Mouse (Mus musculus) Patski (cell line): ENCODE measurements around the gene Cd2. TPM values are rescaled to one million over a fixed set of nuclear protein-coding genes. Genes with fewer than 3 reads are reported as not detected.

Experiments
- ATAC-seq: fragments of 100-300 bp; one replicate; pipeline ENCODE4 v1.8.0; 2021
- CTCF ChIA-PET: fragments of 350-600 bp; sonication (Branson Sonifier 250); formaldehyde crosslinking; loops from one replicate; lab custom pipeline; 2022; ENCODE audit warnings: inconsistent platforms; lab: Charles Lee
- POLR2A ChIA-PET: fragments of 350-600 bp; sonication (Branson Sonifier 250); formaldehyde crosslinking; loops from one replicate; lab custom pipeline; 2022; ENCODE audit warnings: antibody characterized with exemption, inconsistent platforms; lab: Charles Lee
- DNase-seq: peaks from one replicate; pipeline ENCODE4 v3.0.0-alpha.2; 2011; ENCODE audit warnings: low read depth, low spot score
- H3K27me3 ChIP-seq: fragments of 371-371 bp; one replicate; pipeline ENCODE4 v1.5.1; 2021
- CTCF ChIP-seq: fragments of 100-300 bp; IDR thresholded peaks from one replicate; pipeline ENCODE4 v1.5.1; 2021
- in situ Hi-C: fragments of 300-500 bp; cut with MboI; formaldehyde crosslinking; loops from 3 replicates; pipeline ENCODE4 v1.11.1; 2018; ENCODE audit warnings: low pct_unique_long_range_greater_than_20kb, mixed read lengths
- polyA plus RNA-seq: library from polyadenylated mRNA; unstranded; gene quantifications from one replicate; pipeline ENCODE4 v1.2.3, GENCODE M21; 2021

The Cd2 gene
- polyA plus RNA-seq, 1 experiment from 2014 or later, result not detected

- ChIA-PET POLR2A (no interaction called here), CTCF (interaction anchor here (1.2 to 1.7 kb wide), 4 partner anchors 8 to 32 kb away, joined by 4 read pairs; no protein-coding TSS in a partner anchor)
- no peak for TF ChIP-seq CTCF
- ATAC-seq (no peak), DNase-seq (no peak)
- H3K27me3 ChIP-seq, result no peaks in the 10 kb centered on the region
- in situ Hi-C loops, result no loop called here
Measured at GRCm38 (mm10) chr3:101235321-101235720, 52.4 kb downstream of the Cd2 start.

- ATAC-seq (no peak), DNase-seq (no peak)
- ChIA-PET POLR2A (no interaction called here), CTCF (interaction anchor here (0.7 to 1.7 kb wide), 4 partner anchors 14 to 108 kb away, joined by 3 to 6 read pairs (median 3); no protein-coding TSS in a partner anchor)
- no peaks in the 10 kb centered on the region for H3K27me3 ChIP-seq
- in situ Hi-C loops, result no loop called here
- TF ChIP-seq CTCF, result no peak
Measured at GRCm38 (mm10) chr3:101233424-101233823, 54.3 kb downstream of the Cd2 start.

GRCm38 (mm10) chr3:101232570-101232969, 55.2 kb downstream of the Cd2 start:
- in situ Hi-C loops, result no loop called here
- CTCF ChIA-PET, result interaction anchor here (1.1 to 1.2 kb wide), 2 partner anchors 19 to 62 kb away, joined by 3 to 4 read pairs; no protein-coding TSS in a partner anchor
- POLR2A ChIA-PET, result no interaction called here
- H3K27me3 ChIP-seq, result no peaks in the 10 kb centered on the region
- TF ChIP-seq CTCF, result no peak
- ATAC-seq (no peak), DNase-seq (no peak)

- no peak for DNase-seq
- ChIA-PET CTCF (no interaction called here), POLR2A (no interaction called here)
- H3K27me3 ChIP-seq, result no peaks in the 10 kb centered on the region
- no peak for TF ChIP-seq CTCF
- in situ Hi-C loops, result no loop called here
- no peak for ATAC-seq
Measured at GRCm38 (mm10) chr3:101230201-101230600, 57.5 kb downstream of the Cd2 start.

GRCm38 (mm10) chr3:101229551-101229930, 58.2 kb downstream of the Cd2 start:
- ChIA-PET CTCF (no interaction called here), POLR2A (interaction anchor here (0.6 kb wide), 1 partner anchor 17 kb away, joined by 3 read pairs; no protein-coding TSS in a partner anchor)
- ATAC-seq, result no peak
- H3K27me3 ChIP-seq, result no peaks in the 10 kb centered on the region
- TF ChIP-seq CTCF, result no peak
- in situ Hi-C loops, result no loop called here
- no peak for DNase-seq

DNA sequence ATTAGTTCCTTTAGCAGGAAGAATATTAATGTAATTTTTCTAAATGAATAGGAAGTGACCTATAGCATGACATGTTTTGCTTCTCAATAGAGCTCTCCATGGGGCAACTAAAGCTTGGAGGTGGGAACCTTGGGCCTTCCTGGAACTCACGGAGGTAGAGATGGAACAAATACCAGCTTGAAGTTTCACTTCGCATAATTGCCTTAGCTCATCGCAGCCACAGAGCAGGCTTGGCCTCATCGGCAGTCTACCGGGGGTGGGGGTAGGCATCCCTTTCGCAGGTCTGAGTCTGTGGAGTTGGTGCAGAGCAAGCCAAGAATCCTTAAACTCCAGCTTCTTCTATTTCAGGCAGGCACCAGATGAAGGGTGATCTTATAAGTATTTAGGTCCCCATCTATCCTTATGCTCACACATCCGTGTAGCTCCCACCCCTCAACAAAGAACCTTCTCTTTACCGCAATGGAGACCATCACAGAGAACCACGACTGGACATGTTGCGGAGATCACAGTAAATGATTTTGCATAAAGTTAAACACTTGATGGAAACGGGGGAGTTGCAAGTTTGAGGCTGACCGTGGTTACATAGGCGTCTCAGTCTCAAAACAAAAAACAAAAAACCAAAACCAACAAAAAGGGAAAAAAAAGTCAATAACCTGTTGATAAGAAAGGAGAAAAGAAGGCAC, 58.7 kb downstream of the Cd2 start:
- H3K27me3 ChIP-seq, result no peaks in the 10 kb centered on the region
- ATAC-seq (no peak), DNase-seq (no peak)
- POLR2A ChIA-PET, result interaction anchor here (0.6 kb wide), 1 partner anchor 16 kb away, joined by 3 read pairs; no protein-coding TSS in a partner anchor
- no peak for TF ChIP-seq CTCF
- in situ Hi-C loops, result no loop called here
- CTCF ChIA-PET, result interaction anchor here (1.2 kb wide), 1 partner anchor 14 kb away, joined by 3 read pairs; no protein-coding TSS in a partner anchor

GRCm38 (mm10) chr3:101228066-101228465, 59.7 kb downstream of the Cd2 start:
- in situ Hi-C loops, result no loop called here
- H3K27me3 ChIP-seq, result no peaks in the 10 kb centered on the region
- no peak for TF ChIP-seq CTCF
- ChIA-PET POLR2A (no interaction called here), CTCF (interaction anchor here (1.2 kb wide), 1 partner anchor 13 kb away, joined by 3 read pairs; no protein-coding TSS in a partner anchor)
- no peak for DNase-seq
- no peak for ATAC-seq

Other genes with a start within 250 kb of the Cd2 start
- 160 TPM for gene Ptgfrn, start 177.7 kb downstream of the Cd2 start, polyA plus RNA-seq
- gene Igsf3, start 89.1 kb upstream of the Cd2 start, polyA plus RNA-seq, result 37.2 TPM